Mouse (Mus musculus) large intestine, adult 2 months (tissue): ENCODE measurements at regions not wholly inside any gene's neighbourhood (a gene's known extent, or its start where the extent isn't known, plus 50 kb on each side); places are given as distances from the start of the nearest gene placed in this dataset.

Experiments used
- DNase-seq: peaks from one replicate; pipeline ENCODE4 v3.0.0-alpha.2; 2012; ENCODE audit warnings: low read depth, low spot score
- WGBS: fragments of 180-500 bp; shearing (Covaris S2); methylation state at CpG from one replicate; pipeline ENCODE4 v1.1.7; 2018; 5-methylcytosine and 5-hydroxymethylcytosine counted together

- WGBS: 55% methylated on average over 6 of the region's 6 CpGs
Measured at GRCm38 (mm10) chr8:10695181-10695580, 313.1 kb downstream of the Irs2 start.

GRCm38 (mm10) chr8:10690659-10691058 is 317.6 kb downstream of the Irs2 start:
- WGBS: 72% methylated on average over 1 of the region's 1 CpGs
- no peak for DNase-seq

More at GRCm38 (mm10) chr8:10695181-10695580, 313.1 kb downstream of the Irs2 start:
- no peak for DNase-seq

GRCm38 (mm10) chr8:10689881-10690280 is 318.4 kb downstream of the Irs2 start:
- no peak for DNase-seq
- WGBS: 80% methylated on average over 12 of the region's 12 CpGs

- WGBS: 34% methylated on average over 9 of the region's 9 CpGs
- no peak for DNase-seq
Measured at GRCm38 (mm10) chr8:10687867-10688561, 320.2 kb downstream of the Irs2 start.
